Mouse (Mus musculus): ENCODE measurements around the gene Sdk2. TPM values are rescaled to one million over a fixed set of nuclear protein-coding genes. Genes with fewer than 3 reads are reported as not detected.

The Sdk2 gene
- total and polyA plus RNA-seq, 3 experiments: 1.1 to 3.5 (median 2.9) TPM

GRCm38 (mm10) chr11:113928831-113929230 is 138.0 kb downstream of the Sdk2 start:
- no peak for DNase-seq

- no peak for DNase-seq
Measured at GRCm38 (mm10) chr11:113928291-113928690, 138.6 kb downstream of the Sdk2 start.

DNA sequence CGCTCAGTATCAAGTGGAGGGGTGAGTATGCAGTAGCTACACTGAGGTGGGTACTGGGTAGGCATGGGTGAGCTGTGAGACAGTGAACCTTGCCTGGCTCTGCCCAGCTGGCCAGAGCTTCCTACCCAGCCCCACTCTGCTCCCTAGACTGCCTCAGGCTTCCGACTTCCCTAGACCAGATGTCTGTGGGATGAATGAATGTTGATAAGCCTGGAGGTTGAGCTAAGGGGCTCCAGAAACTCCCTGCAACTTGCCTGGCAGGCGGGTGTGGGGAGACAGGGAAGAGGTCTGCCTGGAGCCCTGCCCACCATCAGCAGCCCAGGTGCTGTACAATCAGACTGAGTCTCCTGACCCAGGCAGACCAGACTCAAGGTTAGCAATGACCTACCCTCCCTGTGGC is 139.0 kb downstream of the Sdk2 start:
- no peak for DNase-seq

GRCm38 (mm10) chr11:113927231-113927630 is 139.6 kb downstream of the Sdk2 start:
- DNase-seq: peak; percentile 75

GRCm38 (mm10) chr11:113923137-113923536 is 143.7 kb downstream of the Sdk2 start:
- peak; percentile 31 for DNase-seq

- no peak for DNase-seq
Measured at GRCm38 (mm10) chr11:113903131-113903860, 163.6 kb downstream of the Sdk2 start.

- no peak for DNase-seq
Measured at GRCm38 (mm10) chr11:113901906-113902305, 164.9 kb downstream of the Sdk2 start.

DNA sequence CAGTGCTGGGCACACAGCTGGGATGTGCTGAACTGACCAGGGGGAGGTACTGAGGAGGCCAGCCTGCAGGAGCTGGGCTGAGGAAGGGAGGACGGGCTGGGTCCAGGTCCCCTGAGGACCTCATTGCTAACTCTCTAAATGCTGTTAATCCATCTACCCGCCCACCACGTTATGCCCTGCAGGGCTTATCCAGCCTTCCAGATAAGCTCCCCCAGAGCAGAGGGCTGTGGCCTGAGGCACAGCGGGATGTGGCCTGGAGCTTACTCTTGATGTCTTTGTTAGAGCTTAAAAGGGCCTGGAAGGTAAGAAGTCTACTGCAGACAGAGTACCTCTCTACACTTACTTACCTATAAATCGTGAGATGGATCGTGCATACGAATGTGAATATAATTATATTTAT is 168.2 kb downstream of the Sdk2 start:
- DNase-seq: no peak

GRCm38 (mm10) chr11:113896006-113896405 is 170.8 kb downstream of the Sdk2 start:
- no peak for DNase-seq

DNA sequence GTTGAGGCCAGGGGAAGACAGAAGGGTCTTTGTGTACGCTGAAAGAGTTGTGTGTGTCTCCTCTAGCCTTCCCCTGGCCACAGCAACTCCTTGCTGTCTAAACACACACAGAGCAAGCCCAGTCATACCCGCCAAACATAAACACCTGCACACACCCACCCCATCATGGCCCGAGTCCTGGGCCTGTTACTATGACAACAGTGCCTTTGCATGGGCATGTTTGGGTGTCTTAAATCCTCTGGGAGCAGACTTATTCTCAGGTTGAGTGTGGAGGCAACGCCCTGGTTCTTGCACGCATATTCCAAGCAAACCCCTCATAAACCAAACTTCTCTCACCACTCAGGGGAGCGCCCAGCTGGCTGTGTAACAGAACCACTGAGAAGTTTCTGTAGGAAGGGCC is 173.9 kb downstream of the Sdk2 start:
- no peak for DNase-seq

DNA sequence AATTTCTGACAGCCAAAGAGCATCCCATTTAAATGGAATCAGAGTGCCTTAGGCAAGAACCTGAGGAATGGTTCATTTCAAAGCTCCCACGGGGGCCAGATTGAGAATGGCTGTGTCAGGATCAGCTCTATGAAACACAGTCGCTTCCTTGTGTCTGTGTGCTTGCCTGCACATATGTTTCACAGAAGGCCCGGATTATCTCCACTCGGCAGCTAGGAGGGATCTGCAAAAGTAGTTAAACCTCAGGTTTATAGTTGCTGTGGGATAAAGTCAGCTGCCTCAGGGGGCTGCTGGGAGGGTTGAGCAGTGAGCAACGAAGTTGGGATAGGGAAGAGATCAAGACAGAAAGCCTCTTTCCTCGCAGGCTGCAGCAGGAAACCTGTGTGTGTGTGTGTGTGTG is 174.8 kb downstream of the Sdk2 start:
- DNase-seq: no peak

GRCm38 (mm10) chr11:113888156-113888750 is 178.6 kb downstream of the Sdk2 start:
- DNase-seq: no peak

DNA sequence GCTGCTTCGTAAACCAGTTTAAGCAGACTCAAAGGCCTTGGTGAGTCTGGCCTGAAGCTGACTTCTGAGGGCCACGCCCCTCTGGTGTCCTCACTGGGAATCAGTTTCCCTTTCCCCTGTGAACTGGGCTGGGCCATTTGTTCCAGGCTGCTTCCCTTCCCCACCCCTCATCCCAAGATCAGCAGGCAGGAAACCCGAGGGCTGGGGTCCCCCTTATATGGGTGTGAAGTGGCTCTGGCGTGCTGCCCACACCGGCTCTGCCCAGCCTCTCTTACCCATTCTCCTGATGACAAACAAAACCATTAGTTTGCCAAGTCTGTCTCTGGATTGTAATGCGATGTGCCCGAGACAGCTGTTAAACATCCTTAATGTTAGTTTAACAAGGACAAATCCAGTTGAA is 180.5 kb downstream of the Sdk2 start:
- DNase-seq: no peak

DNA sequence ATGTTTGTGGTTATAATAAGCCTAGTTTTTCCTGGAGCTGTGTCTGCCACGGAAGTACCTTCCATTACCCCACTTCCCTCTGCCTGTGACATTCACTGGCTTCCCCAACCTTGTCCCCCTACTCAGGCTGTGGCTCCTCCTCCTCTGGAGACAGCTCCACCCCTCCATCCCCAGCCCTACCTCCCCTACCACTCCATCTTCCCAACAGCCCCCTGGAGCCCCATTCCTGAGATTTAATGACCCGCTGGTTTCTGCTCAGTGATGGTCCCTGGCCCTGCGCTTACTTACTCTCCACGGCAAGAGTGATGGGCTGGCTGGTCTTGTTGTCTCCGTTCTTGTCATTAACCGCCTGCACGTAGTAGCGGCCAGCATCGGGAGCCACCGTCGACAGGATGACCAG is 181.9 kb downstream of the Sdk2 start:
- DNase-seq: no peak

DNA sequence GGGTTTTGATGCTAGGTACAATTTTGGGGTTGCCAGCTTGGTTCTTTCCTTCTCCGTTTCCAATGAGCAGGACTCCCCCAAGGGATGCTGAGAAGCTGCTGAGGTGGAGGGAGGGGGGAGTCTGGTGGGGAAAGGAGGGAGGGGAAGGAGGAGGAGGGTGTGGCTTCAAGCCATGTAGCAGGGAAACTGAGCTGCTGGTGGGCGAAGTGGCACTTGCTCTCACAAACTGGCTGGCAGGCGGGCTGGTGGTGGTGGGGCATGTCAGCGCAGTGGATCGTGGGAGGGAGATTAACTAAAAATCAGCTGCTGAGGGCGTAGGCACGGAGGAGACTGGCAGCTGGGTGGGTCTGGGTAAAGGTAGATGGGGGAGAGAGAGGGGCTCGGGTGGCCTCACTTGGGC is 183.8 kb downstream of the Sdk2 start:
- no peak for DNase-seq

GRCm38 (mm10) chr11:113881864-113882263 is 185.0 kb downstream of the Sdk2 start:
- no peak for DNase-seq

- DNase-seq: no peak
Measured at GRCm38 (mm10) chr11:113867066-113867465, 199.8 kb downstream of the Sdk2 start.

GRCm38 (mm10) chr11:113865627-113866026 is 201.2 kb downstream of the Sdk2 start:
- peak; percentile 91 for DNase-seq

GRCm38 (mm10) chr11:113863408-113863807 is 203.4 kb downstream of the Sdk2 start:
- no peak for DNase-seq

GRCm38 (mm10) chr11:113855661-113856060 is 211.2 kb downstream of the Sdk2 start:
- no peak for DNase-seq

DNA sequence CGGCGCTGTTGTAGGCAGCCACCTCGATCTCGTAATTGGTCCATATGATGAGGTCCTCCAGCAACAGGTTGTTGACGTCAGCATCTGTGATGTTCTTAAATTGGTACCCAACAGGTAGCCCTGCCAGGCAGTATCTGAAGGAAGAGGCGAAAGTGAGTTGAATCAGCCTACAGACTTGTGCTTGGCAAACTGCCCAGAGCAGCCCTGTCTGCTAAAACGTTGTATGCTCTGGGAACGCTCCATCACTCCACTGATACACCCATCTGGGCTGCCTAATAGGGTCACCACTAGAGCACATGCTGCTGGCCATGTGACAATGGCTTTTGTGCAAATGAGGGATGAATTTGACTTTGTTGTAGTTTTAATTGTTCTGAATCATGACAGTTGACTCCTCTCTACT is 215.1 kb downstream of the Sdk2 start:
- DNase-seq: no peak

DNA sequence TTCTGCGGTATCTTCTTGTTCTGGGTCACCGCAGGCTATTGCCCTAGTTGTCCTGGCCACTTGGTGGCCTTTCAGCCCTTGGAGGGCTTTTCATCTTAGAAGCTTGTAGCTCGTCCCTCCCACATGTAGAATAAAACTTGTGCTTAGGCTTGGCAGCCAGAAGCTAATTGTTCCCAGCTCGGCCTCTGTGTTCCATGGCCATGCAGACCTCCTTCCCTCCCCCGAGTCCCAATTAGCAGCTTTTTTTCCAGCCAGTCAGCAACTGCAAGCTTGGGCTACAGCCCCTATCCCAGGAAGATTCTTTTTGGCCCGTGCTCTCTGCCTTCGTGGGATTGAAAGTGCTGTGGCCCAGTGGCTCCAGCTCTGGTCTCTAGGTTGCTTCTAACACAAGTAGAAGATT is 217.5 kb downstream of the Sdk2 start:
- no peak for DNase-seq

- no peak for DNase-seq
Measured at GRCm38 (mm10) chr11:113843920-113844319, 222.9 kb downstream of the Sdk2 start.

GRCm38 (mm10) chr11:113842879-113843278 is 224.0 kb downstream of the Sdk2 start:
- no peak for DNase-seq
